Mouse (Mus musculus) forebrain, embryonic 16.5 days (tissue): ENCODE results near the gene Aspscr1. TPM values are rescaled to one million over a fixed set of nuclear protein-coding genes. Genes with fewer than 3 reads are reported as not detected.

Experiments used
- ATAC-seq: fragments of 200-750 bp; cut with Nextera tagmentation; 2 replicates; pipeline ENCODE4 v1.8.0; 2017; ENCODE audit warnings: mild to moderate bottlenecking, moderate library complexity
- H3K27ac ChIP-seq: fragments of 300-500 bp; sonication (generic); 2 replicates; pipeline ENCODE4 v1.5.1; 2014; ENCODE audit warnings: low read length, control low read depth
- H3K27me3 ChIP-seq: fragments of 300-500 bp; sonication (generic); replicated peaks from 2 replicates; pipeline ENCODE4 v1.6.1; 2014; ENCODE audit warnings: low read length; ENCODE audit not compliant: control insufficient read depth, insufficient read depth
- H3K36me3 ChIP-seq: fragments of 300-500 bp; sonication (generic); 2 replicates; pipeline ENCODE4 v1.6.1; 2014; ENCODE audit not compliant: control insufficient read depth, insufficient read depth
- H3K4me1 ChIP-seq: fragments of 300-500 bp; sonication (generic); replicated peaks from 2 replicates; pipeline ENCODE4 v1.6.1; 2014; ENCODE audit warnings: low read length; ENCODE audit not compliant: control insufficient read depth, insufficient read depth
- H3K4me2 ChIP-seq: fragments of 300-500 bp; sonication (generic); 2 replicates; pipeline ENCODE4 v1.6.1; 2014; ENCODE audit warnings: mild to moderate bottlenecking, low read length, control low read depth
- H3K4me3 ChIP-seq: fragments of 300-500 bp; sonication (generic); replicated peaks from 2 replicates; pipeline ENCODE4 v1.5.1; 2014; ENCODE audit warnings: mild to moderate bottlenecking, low read length, control low read depth
- H3K9ac ChIP-seq: fragments of 300-500 bp; sonication (generic); replicated peaks from 2 replicates; pipeline ENCODE4 v1.6.1; 2014; ENCODE audit warnings: low read depth, low read length, control low read depth
- H3K9me3 ChIP-seq: fragments of 300-500 bp; sonication (generic); 2 replicates; pipeline ENCODE4 v1.6.1; 2016; ENCODE audit warnings: low read length; ENCODE audit not compliant: control insufficient read depth
- WGBS: fragments of 180-500 bp; shearing (Covaris S2); extraction: QIAGEN DNeasy Blood & Tissue Kit; methylation state at CpG from one replicate; pipeline ENCODE4 v1.1.7; 2014; 5-methylcytosine and 5-hydroxymethylcytosine counted together
- polyA plus RNA-seq: library from polyadenylated mRNA; unstranded; fragments of >200 nt; fragmentation: Nextera tagmentation; extraction: Ambion mirVana; gene quantifications from 2 replicates; pipeline ENCODE4 v1.2.1, GENCODE M21; 2015

Aspscr1 gene
- polyA plus RNA-seq, 1 experiment from 2014 or later: 158 TPM

DNA sequence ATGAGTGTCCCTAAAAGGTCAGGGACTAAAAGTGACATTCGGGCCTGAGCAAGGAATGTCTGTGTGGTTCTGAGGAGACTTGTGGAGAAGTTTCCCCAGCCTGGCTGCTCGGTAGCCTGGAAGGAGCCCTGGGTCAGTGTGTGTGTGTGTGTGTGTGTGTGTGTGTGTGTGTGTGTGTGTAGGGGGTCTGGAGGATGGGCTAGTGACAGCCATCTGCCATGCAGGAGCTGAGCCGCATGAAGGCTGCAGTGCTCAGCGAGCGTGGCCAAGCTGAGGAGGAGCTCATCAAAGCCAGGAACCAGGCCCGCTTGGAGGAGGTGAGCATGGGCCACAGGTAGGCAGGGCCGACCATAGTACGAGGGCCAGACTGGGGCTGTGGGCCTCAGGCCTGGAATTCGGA lies 46.5 kb downstream of the Aspscr1 start:
- no peak overlapping the region for H3K27ac ChIP-seq
- 93% methylated on average over 9 of the region's 9 CpGs for WGBS
- no peak overlapping the region for H3K9ac ChIP-seq
- H3K27me3 ChIP-seq: no peaks in the 10 kb centered on the region
- no peak for ATAC-seq
- H3K4me1 ChIP-seq: peaks cover 28% of the 10 kb centered on the region
- H3K4me3 ChIP-seq: no peak overlapping the region
- H3K36me3 ChIP-seq: peaks cover 5% of the 10 kb centered on the region
- H3K4me2 ChIP-seq: no peak overlapping the region
- H3K9me3 ChIP-seq: no peaks in the 10 kb centered on the region

DNA sequence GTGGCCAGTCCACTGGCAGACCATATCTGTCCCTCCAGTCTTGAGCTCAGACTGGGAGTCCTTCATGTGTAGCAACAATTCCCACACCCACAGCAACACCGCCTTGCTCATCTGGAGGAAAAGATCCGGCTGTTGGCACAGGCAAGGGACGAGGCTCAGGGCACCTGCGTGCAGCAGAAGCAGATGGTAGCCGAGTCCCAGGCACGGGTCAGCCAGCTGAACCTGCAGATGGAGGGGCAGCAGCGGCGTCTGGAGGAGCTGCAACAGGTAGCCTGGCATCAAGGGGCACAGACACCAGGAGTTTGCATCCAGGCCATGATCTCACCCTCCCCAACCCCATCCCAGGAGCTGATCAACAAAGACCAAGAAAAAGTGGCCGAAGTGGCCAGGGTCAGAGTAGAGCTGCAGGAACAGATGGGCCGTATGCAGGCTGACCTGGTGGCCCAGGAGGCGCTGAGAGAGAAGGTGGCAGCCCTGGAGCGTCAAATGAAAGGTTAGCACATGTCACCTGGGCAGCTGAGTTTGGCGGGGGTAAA lies 47.1 kb downstream of the Aspscr1 start:
- ATAC-seq: no peak
- Histone ChIP-seq H3K9ac (no peak overlapping the region), H3K4me2 (no peak overlapping the region), H3K4me1 (peaks cover 21% of the 10 kb centered on the region), H3K27me3 (no peaks in the 10 kb centered on the region), H3K4me3 (no peak overlapping the region), H3K36me3 (peaks cover 5% of the 10 kb centered on the region), H3K27ac (no peak overlapping the region), H3K9me3 (no peaks in the 10 kb centered on the region)
- WGBS: 90% methylated on average over 13 of the region's 13 CpGs

DNA sequence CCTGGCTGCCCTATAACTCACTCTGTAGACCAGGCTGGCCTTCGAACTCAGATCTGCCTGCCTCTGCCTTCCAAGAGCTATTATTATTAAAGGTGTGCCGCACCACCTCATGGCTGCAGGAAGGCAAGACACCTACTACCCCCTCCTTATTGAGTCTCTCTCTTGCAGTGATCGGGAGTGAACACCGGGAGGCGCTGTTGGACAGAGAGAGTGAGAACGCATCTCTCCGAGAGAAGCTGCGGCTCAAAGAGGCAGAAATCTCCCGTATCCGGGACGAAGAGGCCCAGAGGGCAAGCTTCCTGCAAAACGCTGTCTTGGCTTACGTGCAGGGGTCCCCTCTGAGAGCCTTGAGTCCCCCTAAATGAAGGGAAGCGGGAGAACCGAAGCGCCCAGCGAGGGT lies 47.7 kb downstream of the Aspscr1 start:
- H3K27ac ChIP-seq: no peak overlapping the region

DNA sequence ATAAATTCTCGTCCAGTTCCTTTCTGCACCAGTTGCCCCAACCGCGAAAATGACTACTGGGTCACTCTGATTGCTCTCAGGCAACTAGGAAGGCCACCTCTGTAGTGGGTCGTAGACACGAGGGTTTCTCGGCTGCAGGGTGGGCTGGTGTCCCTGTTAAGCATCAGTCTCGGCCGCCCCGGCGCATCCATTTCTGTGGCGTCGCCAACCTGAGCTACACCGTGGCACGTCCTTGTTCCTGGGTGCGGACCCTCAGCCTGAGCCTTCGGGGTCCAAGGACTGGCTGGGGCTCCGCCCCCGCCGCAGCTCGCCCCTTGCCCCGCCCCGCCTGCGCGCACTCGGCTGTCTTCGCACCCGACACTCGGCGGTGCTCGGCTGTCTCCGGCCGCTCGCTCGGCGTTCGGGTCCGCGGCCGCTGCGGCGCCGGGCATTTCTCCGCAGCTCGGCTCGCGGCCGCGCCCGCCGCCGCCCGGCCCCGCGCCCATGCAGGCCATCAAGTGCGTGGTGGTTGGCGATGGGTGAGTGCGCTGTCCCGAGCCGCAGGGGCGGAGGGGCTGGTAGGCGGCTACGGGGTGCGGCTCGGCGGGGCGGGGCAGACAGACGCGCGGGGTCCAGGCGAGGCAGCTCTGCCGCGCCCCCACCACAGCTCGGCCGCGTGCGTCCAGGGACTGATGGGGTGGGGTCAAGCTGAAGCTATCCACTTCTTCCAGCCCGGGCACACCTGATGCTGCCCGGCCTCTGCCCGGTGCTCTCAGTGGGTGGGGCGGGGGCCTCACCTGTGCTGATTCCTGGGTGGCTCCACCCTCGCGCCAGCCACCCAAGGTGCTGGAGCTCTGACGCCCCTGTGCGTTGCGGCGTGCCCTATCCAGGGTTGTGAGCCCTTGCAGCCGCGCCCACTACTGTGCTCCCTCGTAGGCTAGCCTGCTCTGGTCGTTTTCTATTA lies 48.6 kb downstream of the Aspscr1 start, which contains the start of gene Rac3:
Gene Rac3 (plus strand): TSS at position 347 of the 943 bp plus-strand sequence.
- Histone ChIP-seq H3K4me2 (peak within 1 kb of the TSS; percentile 98), H3K9me3 (no peaks in the 10 kb centered on the region), H3K4me1 (peaks cover 21% of the 10 kb centered on the region), H3K4me3 (peak within 1 kb of the TSS; percentile 74), H3K36me3 (peaks cover 5% of the 10 kb centered on the region), H3K27me3 (no peaks in the 10 kb centered on the region), H3K9ac (peak within 1 kb of the TSS; percentile 87), H3K27ac (no peak within 1 kb of the TSS; the same call in 1 of the 2 replicates)
- WGBS: under 1% methylated on average over 88 of the region's 90 CpGs
- peak; percentile 90 for ATAC-seq

More for the DNA sequence above, 47.7 kb downstream of the Aspscr1 start:
- peak overlapping the region; percentile 74 for H3K4me3 ChIP-seq
- no peaks in the 10 kb centered on the region for H3K9me3 ChIP-seq
- peaks cover 21% of the 10 kb centered on the region for H3K4me1 ChIP-seq
- H3K36me3 ChIP-seq: peaks cover 5% of the 10 kb centered on the region
- H3K9ac ChIP-seq: peak overlapping the region; percentile 87
- 9% methylated on average over 17 of the region's 17 CpGs for WGBS
- ATAC-seq: peak; percentile 19; the same call in 1 of the 2 replicates
- peak overlapping the region; percentile 98 for H3K4me2 ChIP-seq
- no peaks in the 10 kb centered on the region for H3K27me3 ChIP-seq

DNA sequence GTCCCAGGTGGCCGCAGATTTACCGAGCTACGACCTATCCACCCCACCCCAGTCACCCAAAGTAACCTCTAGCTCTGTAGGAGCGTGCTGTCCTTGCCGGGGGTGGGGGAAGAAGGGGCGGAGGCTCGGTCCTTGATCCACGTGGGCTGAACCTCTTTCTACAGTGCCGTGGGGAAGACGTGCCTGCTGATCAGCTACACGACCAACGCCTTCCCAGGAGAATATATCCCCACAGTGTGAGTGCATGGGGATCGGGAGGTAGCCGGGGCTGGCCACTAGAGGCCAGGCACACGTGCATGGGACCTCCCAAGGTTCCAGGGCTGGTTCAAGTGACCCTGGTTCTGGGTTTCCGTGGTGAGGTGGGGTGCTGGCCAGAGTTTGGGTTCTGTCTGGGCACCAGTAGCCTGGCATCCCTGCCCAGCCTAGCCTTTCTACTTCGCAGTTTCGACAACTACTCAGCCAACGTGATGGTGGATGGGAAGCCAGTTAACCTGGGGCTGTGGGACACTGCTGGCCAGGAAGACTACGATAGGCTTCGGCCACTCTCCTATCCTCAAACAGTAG lies 49.4 kb downstream of the Aspscr1 start:
- ATAC-seq: peak; percentile 7; the same call in 1 of the 2 replicates
- no peaks in the 10 kb centered on the region for H3K27me3 ChIP-seq
- peaks cover 27% of the 10 kb centered on the region for H3K4me1 ChIP-seq
- H3K9me3 ChIP-seq: no peaks in the 10 kb centered on the region
- H3K36me3 ChIP-seq: peaks cover 5% of the 10 kb centered on the region
- no peak overlapping the region for H3K27ac ChIP-seq
- WGBS: 21% methylated on average over 21 of the region's 21 CpGs
- peak overlapping the region; percentile 87 for H3K9ac ChIP-seq
- peak overlapping the region; percentile 74 for H3K4me3 ChIP-seq
- peak overlapping the region; percentile 98 for H3K4me2 ChIP-seq

DNA sequence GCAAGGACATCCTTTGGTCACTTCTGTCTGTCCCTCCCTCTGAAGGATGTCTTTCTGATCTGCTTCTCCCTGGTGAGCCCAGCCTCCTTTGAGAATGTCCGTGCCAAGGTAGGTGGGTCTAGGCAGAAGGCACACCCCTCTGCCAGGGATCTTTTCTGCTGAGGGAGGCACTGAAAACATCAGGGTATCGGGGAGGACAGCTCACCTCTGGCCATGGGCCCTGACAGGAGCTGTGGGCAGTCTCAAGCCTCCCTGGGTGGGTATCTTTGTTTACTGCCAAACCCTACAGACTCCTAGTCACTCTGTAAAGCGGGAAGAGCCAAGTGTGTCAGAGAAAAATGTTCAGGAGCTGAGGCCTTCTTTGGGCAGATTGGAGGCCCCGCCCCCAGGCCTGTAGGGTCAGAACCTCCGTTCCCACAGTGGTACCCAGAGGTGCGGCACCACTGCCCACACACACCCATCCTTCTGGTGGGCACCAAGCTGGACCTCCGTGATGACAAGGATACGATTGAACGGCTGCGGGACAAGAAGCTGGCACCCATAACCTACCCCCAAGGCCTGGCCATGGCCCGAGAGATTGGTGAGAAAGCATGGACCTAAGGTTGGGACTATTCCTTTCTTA lies 50.1 kb downstream of the Aspscr1 start:
- Histone ChIP-seq H3K36me3 (peaks cover 5% of the 10 kb centered on the region), H3K9ac (no peak overlapping the region), H3K27me3 (no peaks in the 10 kb centered on the region), H3K27ac (no peak overlapping the region), H3K4me3 (no peak overlapping the region), H3K9me3 (no peaks in the 10 kb centered on the region), H3K4me1 (peaks cover 27% of the 10 kb centered on the region), H3K4me2 (peak overlapping the region; percentile 98; the same call in 1 of the 2 replicates)
- whole genome bisulfite sequencing: 85% methylated on average over 11 of the region's 11 CpGs
- no peak for ATAC-seq

DNA sequence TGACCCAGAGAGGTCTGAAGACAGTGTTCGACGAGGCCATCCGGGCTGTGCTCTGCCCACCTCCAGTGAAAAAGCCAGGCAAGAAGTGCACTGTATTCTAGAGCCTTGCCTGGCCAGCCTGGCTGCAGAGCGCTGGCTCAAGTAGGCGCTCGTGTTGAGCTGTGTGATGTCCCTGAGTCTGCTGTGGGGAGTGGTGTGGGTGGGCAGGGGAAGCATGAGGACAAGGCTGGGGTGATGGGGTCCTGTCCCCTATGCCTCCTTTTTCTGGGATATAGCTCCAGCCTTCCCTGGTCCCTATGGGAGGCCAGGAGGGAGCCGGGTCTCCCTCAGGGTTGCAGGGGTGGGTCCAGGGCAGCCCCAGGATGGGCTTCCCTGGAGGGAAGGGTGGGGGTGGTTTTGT lies 50.7 kb downstream of the Aspscr1 start:
- no peak overlapping the region for H3K27ac ChIP-seq
- no peaks in the 10 kb centered on the region for H3K27me3 ChIP-seq
- peaks cover 4% of the 10 kb centered on the region for H3K36me3 ChIP-seq
- WGBS: 77% methylated on average over 7 of the region's 7 CpGs
- H3K9ac ChIP-seq: no peak overlapping the region
- no peak overlapping the region for H3K4me2 ChIP-seq
- H3K4me1 ChIP-seq: peaks cover 27% of the 10 kb centered on the region
- H3K4me3 ChIP-seq: no peak overlapping the region
- H3K9me3 ChIP-seq: no peaks in the 10 kb centered on the region
- no peak for ATAC-seq

DNA sequence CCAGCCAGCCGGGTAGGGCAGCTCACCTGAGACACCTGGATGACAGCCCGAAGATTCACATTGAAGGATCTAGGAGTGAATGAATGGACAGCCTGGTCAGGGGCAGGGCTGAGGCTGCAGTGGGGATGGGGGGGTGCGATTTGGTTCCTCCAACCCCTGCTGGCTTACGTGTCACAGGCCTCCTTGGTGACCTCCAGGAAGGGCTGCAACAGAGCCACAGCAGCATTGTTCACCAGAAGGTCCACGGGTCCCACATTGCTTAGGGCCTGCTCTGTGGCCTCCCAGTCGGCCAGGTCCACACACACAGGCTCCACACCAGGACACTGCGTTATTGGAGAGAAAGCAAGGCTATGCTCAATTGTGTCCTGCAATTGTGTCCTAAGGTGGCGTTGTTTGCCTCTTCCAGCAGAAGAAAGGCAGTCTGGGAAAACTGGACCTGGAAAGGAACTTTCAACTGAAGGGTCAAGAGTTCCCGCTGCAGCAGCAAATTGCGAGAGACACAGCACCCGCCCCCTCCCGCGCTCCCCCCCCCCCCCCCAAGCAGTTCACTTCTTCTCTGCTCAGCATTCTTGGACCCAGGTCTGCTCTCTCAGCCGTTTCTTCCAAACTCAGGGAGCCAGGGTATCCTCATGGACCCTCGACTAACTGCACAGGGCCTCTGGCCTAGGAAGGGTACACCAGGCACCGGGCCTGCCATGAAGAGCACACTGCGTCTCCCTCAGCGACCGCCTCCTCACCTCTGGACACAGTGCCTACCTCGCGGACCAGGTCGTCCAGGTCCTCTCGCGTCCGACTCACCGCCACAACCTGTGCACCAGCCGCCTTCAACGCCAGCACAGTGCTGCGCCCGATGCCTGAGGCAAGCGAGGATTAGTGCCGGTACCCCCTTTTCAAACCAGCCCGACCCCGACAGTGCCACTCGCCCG lies 53.7 kb downstream of the Aspscr1 start:
- H3K27me3 ChIP-seq: no peaks in the 10 kb centered on the region
- peak; percentile 39; the same call in 1 of the 2 replicates for ATAC-seq
- no peak overlapping the region for H3K27ac ChIP-seq
- peak overlapping the region; percentile 64 for H3K9ac ChIP-seq
- peak overlapping the region; percentile 54 for H3K4me3 ChIP-seq
- no peaks in the 10 kb centered on the region for H3K36me3 ChIP-seq
- peaks cover 17% of the 10 kb centered on the region for H3K4me1 ChIP-seq
- H3K4me2 ChIP-seq: peak overlapping the region; percentile 84
- 18% methylated on average over 36 of the region's 36 CpGs for WGBS
- no peaks in the 10 kb centered on the region for H3K9me3 ChIP-seq
